Mouse (Mus musculus): ENCODE data around the gene Pitpna. TPM values are rescaled to one million over a fixed set of nuclear protein-coding genes. Genes with fewer than 3 reads are reported as not detected.

Gene Pitpna
- polyA plus RNA-seq, 1 experiment from 2014 or later: 98.3 TPM

DNA sequence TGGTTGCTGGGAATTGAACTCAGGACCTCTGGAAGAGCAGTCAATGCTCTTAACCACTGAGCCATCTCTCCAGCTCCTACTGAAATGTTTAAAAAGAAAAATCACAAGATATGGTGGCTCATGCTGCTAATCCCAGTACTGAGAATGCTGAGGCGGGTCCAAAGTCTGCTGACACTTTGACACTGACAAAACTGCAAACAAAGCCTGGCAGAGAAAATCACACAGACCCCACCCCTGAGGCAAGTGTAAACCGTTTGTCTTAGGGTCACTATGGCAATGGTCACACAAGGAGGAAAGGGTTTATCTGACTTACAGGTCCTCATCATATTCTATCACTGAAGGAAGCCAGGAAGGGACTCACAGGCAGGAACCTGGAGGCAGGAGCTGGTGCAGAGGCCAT is 27.7 kb downstream of the Pitpna start:
- no peak for ATAC-seq
- Histone ChIP-seq H3K27ac (ENCODE audit: low read length) (no peak overlapping the region), H3K4me2 (ENCODE audit: low read length) (no peak overlapping the region), H3K9ac (ENCODE audit: low read depth, low read length) (no peak overlapping the region), H3K36me3 (ENCODE audit: control insufficient read depth, insufficient read depth, low read length) (peaks cover 38% of the 10 kb centered on the region), H3K27me3 (ENCODE audit: control insufficient read depth, insufficient read depth, low read depth, low read length) (no peaks in the 10 kb centered on the region), H3K4me3 (ENCODE audit: low read depth, low read length) (no peak overlapping the region), H3K4me1 (ENCODE audit: control insufficient read depth, insufficient read depth, low read length) (no peaks in the 10 kb centered on the region), H3K9me3 (replicated peaks; ENCODE audit: control insufficient read depth, low read length, poor library complexity, severe bottlenecking) (no peaks in the 10 kb centered on the region)
- WGBS: 95% methylated on average over 2 of the region's 2 CpGs

DNA sequence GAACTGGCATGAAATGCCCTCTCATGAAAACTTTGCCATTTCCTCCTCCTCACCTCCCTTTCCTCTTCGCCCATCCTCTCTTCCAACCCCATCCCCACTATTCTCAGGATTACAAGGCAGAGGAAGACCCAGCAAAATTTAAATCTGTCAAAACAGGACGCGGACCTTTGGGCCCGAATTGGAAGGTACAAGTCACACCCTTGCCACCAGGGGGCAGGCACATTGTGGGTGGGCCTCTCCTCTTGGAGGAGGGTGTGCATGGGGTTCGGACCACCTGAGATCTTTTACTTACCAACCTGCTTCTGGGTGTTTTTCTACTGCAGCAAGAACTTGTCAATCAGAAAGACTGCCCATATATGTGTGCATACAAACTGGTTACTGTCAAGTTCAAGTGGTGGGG is 31.2 kb downstream of the Pitpna start:
- Histone ChIP-seq H3K36me3 (ENCODE audit: control insufficient read depth, insufficient read depth, low read length) (peaks cover 28% of the 10 kb centered on the region), H3K4me2 (ENCODE audit: low read length) (no peak overlapping the region), H3K27ac (ENCODE audit: low read length) (no peak overlapping the region), H3K27me3 (ENCODE audit: control insufficient read depth, insufficient read depth, low read depth, low read length) (no peaks in the 10 kb centered on the region), H3K9ac (ENCODE audit: low read depth, low read length) (no peak overlapping the region), H3K4me3 (ENCODE audit: low read depth, low read length) (no peak overlapping the region), H3K4me1 (ENCODE audit: control insufficient read depth, insufficient read depth, low read length) (no peaks in the 10 kb centered on the region), H3K9me3 (replicated peaks; ENCODE audit: control insufficient read depth, low read length, poor library complexity, severe bottlenecking) (no peaks in the 10 kb centered on the region)
- 78% methylated on average over 5 of the region's 5 CpGs for WGBS
- ATAC-seq: no peak

DNA sequence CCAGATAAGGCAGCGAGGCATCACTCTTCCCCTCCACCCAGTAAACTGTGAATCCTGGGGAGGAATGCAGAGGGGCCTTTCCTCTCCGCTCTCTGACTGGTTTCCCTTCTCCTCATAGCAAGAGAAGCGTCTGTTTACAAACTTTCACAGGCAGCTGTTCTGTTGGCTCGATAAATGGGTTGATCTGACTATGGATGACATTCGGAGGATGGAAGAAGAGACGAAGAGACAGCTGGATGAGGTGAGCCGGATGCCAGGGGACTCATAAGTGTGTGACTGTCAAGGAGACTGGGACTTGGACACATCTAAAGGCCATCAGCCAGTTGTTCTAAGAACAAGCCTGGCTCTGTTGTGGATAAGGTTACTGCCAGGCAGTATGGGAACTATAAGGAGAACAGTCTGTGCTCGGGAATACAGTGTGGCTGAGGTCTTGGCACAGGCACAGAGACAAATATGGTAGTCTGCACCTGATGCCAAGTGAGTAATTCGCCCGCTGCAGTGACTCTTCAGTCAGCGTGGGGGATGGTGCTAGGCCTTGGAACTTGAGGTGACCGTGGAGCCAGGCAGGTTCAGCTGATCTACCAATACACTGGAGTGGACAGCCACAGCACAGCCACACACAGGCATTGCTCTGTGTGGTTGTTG is 32.4 kb downstream of the Pitpna start:
- Histone ChIP-seq H3K36me3 (ENCODE audit: control insufficient read depth, insufficient read depth, low read length) (peaks cover 29% of the 10 kb centered on the region), H3K27me3 (ENCODE audit: control insufficient read depth, insufficient read depth, low read depth, low read length) (no peaks in the 10 kb centered on the region), H3K9me3 (replicated peaks; ENCODE audit: control insufficient read depth, low read length, poor library complexity, severe bottlenecking) (no peaks in the 10 kb centered on the region), H3K4me2 (ENCODE audit: low read length) (no peak overlapping the region), H3K27ac (ENCODE audit: low read length) (no peak overlapping the region), H3K9ac (ENCODE audit: low read depth, low read length) (no peak overlapping the region), H3K4me3 (ENCODE audit: low read depth, low read length) (no peak overlapping the region), H3K4me1 (ENCODE audit: control insufficient read depth, insufficient read depth, low read length) (no peaks in the 10 kb centered on the region)
- WGBS: 92% methylated on average over 12 of the region's 12 CpGs
- ATAC-seq: no peak

DNA sequence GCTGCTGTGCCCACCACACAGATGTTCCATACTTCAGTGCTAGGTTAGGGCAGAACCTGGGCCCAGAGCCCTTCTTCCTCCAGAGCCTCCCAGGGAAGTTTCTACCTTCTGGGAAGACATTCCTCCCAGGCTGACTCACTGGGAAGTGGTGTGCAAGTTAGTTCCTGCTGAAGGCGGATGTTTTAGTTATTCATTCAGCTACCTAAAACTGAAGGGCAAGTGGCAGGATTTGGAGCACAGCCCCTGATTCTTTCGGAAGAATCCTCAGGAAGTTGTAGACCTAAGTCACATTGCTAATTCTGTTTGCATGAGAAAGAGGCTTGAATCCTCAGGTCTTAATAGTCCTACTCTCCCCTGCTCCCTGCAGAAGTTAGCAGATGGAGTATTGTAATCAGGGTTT is 33.5 kb downstream of the Pitpna start:
- no peaks in the 10 kb centered on the region for H3K27me3 ChIP-seq (ENCODE audit: control insufficient read depth, insufficient read depth, low read depth, low read length)
- no peak overlapping the region for H3K9ac ChIP-seq (ENCODE audit: low read depth, low read length)
- no peak overlapping the region for H3K4me3 ChIP-seq (ENCODE audit: low read depth, low read length)
- no peak overlapping the region for H3K4me2 ChIP-seq (ENCODE audit: low read length)
- H3K27ac ChIP-seq (ENCODE audit: low read length): no peak overlapping the region
- no peaks in the 10 kb centered on the region for H3K4me1 ChIP-seq (ENCODE audit: control insufficient read depth, insufficient read depth, low read length)
- no peak for ATAC-seq
- peaks cover 38% of the 10 kb centered on the region for H3K36me3 ChIP-seq (ENCODE audit: control insufficient read depth, insufficient read depth, low read length)
- no peaks in the 10 kb centered on the region for H3K9me3 ChIP-seq (replicated peaks; ENCODE audit: control insufficient read depth, low read length, poor library complexity, severe bottlenecking)
- WGBS: 83% methylated on average over 2 of the region's 2 CpGs

DNA sequence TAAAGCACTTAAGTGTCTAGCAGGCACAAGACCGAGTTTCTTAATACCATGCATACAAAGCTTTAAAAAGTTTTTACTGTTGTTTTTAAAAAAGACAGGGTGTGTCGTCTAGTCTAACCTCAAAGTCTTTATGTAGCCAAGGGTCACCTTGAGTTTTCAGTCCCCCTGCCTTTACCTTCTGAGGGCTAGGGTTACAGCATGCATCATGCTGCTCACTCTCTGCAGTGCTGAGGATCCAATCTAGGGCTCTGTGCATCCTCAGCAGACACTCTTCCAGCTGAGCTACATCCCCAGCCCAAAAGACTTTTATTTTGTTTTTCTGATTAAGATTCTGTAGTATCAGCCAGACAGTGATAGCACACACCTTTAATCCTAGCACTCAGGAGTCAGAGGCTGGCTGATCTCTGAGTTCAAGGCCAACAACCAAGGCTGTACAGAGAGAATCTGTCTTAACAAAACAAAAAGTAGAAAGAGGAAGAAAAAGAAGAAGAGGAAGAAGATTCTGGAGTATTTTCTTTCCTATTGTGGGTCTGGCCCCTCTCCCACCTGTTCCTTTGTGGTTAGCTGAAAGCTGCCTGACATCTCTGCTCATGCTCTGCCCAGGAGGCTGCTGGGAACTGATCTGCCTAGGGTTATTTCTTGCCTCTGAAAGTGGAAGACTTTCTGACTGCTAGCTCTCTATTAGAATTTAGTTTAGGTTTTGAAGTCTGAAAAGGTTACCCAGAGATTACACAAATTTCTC is 34.9 kb downstream of the Pitpna start:
- Histone ChIP-seq H3K4me3 (ENCODE audit: low read depth, low read length) (no peak overlapping the region), H3K27me3 (ENCODE audit: control insufficient read depth, insufficient read depth, low read depth, low read length) (no peaks in the 10 kb centered on the region), H3K4me2 (ENCODE audit: low read length) (no peak overlapping the region), H3K36me3 (ENCODE audit: control insufficient read depth, insufficient read depth, low read length) (peaks cover 41% of the 10 kb centered on the region), H3K27ac (ENCODE audit: low read length) (no peak overlapping the region), H3K9me3 (replicated peaks; ENCODE audit: control insufficient read depth, low read length, poor library complexity, severe bottlenecking) (no peaks in the 10 kb centered on the region), H3K9ac (ENCODE audit: low read depth, low read length) (no peak overlapping the region), H3K4me1 (ENCODE audit: control insufficient read depth, insufficient read depth, low read length) (no peaks in the 10 kb centered on the region)
- WGBS: 90% methylated on average over 2 of the region's 2 CpGs
- ATAC-seq: no peak

DNA sequence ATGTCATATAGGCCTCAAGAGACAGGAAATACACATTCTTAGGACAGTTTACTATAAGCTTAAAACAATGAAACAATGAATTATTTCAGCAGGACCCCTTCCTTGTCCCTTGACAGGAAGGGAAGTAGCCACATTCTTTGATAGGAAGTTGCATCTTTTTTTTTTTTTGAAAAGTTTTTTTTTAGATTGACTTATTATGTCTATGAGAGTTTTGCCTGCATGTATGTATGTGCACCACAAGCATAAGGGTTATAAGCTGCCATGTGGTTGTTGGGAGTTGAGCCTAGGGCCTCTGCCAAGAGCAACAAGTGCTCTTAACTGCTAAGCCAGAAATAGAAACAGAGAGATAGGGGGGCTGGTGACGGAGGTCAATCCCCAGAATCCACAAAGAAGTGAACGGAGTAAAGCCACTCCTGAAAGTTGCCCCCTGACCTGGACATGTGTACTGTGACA is 36.2 kb downstream of the Pitpna start:
- peak overlapping the region; percentile 20; the same call in 1 of the 2 replicates for H3K27ac ChIP-seq (ENCODE audit: low read length)
- ATAC-seq: no peak
- peaks cover 36% of the 10 kb centered on the region for H3K36me3 ChIP-seq (ENCODE audit: control insufficient read depth, insufficient read depth, low read length)
- H3K4me3 ChIP-seq (ENCODE audit: low read depth, low read length): no peak overlapping the region
- 71% methylated on average over 2 of the region's 2 CpGs for WGBS
- no peak overlapping the region for H3K9ac ChIP-seq (ENCODE audit: low read depth, low read length)
- H3K27me3 ChIP-seq (ENCODE audit: control insufficient read depth, insufficient read depth, low read depth, low read length): no peaks in the 10 kb centered on the region
- H3K4me1 ChIP-seq (ENCODE audit: control insufficient read depth, insufficient read depth, low read length): no peaks in the 10 kb centered on the region
- H3K9me3 ChIP-seq (replicated peaks; ENCODE audit: control insufficient read depth, low read length, poor library complexity, severe bottlenecking): no peaks in the 10 kb centered on the region
- H3K4me2 ChIP-seq (ENCODE audit: low read length): no peak overlapping the region

DNA sequence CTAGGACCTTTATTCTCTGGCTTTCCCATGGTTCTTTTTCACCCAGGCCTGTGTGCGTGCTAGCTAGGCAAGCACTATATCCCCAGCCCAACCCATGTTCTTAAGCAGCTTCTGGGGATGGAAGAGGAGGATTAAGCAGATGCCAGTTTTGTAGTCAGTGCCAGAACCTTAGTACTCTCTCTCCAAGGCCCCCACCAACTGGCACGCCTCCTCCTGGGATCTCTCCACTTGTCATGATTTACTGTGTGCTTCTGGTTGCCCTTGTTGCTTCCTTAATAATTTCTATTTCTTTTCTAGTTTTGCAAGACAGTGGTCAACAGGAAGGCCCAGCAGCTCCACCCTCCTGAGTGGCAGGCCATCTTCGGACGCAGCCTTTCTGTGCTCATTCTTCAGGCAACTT is 37.9 kb downstream of the Pitpna start:
- H3K9ac ChIP-seq (ENCODE audit: low read depth, low read length): no peak overlapping the region
- WGBS: 89% methylated on average over 4 of the region's 4 CpGs
- H3K27ac ChIP-seq (ENCODE audit: low read length): no peak overlapping the region
- no peak overlapping the region for H3K4me2 ChIP-seq (ENCODE audit: low read length)
- no peaks in the 10 kb centered on the region for H3K27me3 ChIP-seq (ENCODE audit: control insufficient read depth, insufficient read depth, low read depth, low read length)
- ATAC-seq: no peak
- no peaks in the 10 kb centered on the region for H3K9me3 ChIP-seq (replicated peaks; ENCODE audit: control insufficient read depth, low read length, poor library complexity, severe bottlenecking)
- peaks cover 21% of the 10 kb centered on the region for H3K36me3 ChIP-seq (ENCODE audit: control insufficient read depth, insufficient read depth, low read length)
- peaks cover 8% of the 10 kb centered on the region for H3K4me1 ChIP-seq (ENCODE audit: control insufficient read depth, insufficient read depth, low read length)
- H3K4me3 ChIP-seq (ENCODE audit: low read depth, low read length): no peak overlapping the region

DNA sequence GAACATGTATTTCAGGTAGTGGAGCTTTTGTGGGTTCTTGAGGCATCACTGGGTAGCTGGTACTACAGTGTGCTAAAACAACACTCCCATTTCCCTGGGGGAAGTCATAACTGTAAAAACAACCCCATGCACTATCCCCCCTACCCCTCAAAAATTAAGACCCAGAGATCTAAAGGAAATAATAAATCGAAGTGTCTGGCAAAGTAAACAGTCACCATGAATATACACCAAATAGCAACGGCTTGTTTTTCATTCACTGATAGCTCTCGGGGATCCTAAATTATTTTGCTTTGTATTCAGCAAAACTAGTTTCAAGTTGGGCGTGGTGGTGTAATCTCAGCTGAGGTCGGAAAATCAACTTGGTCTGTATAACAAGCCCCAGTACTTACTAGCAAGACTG is 42.2 kb downstream of the Pitpna start:
- no peak for ATAC-seq
- peak overlapping the region; percentile 92 for H3K4me2 ChIP-seq (ENCODE audit: low read length)
- 16% methylated on average over 5 of the region's 5 CpGs for WGBS
- H3K9me3 ChIP-seq (replicated peaks; ENCODE audit: control insufficient read depth, low read length, poor library complexity, severe bottlenecking): no peaks in the 10 kb centered on the region
- no peaks in the 10 kb centered on the region for H3K27me3 ChIP-seq (ENCODE audit: control insufficient read depth, insufficient read depth, low read depth, low read length)
- peak overlapping the region; percentile 58 for H3K9ac ChIP-seq (ENCODE audit: low read depth, low read length)
- peak overlapping the region; percentile 75; the same call in 1 of the 2 replicates for H3K27ac ChIP-seq (ENCODE audit: low read length)
- H3K4me1 ChIP-seq (ENCODE audit: control insufficient read depth, insufficient read depth, low read length): peaks cover 21% of the 10 kb centered on the region
- peaks cover 21% of the 10 kb centered on the region for H3K36me3 ChIP-seq (ENCODE audit: control insufficient read depth, insufficient read depth, low read length)
- H3K4me3 ChIP-seq (ENCODE audit: low read depth, low read length): peak overlapping the region; percentile 79

DNA sequence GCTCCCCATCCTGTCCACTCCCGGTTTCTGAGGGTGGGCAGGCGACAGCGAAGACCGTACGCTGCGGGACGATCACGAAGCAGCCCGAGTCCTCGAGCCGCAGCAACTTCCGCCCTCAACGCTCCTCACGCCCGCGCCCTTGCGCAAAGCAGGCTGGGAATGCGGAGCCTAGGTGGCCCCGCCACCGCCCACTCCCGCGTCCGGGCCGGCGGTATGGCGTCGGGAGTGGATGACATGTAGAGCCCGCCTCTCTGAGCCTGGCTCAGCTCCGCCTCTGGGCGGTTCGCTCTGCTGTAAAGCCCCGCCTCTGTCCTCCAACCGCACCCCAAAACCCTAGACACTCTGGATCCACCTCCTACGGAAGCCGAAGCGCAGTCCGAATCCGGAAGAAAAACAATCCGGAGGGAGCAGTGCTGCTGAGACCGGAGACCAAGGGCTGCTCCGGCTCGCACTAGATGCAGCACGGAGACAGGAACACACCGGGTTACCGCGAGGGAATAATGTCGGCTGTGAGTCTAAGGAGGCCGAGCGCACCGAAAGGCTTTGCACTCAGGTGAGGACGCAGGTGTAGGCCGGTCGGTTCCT is 42.8 kb downstream of the Pitpna start, which contains the start of gene Inpp5k:
TSS of gene Inpp5k (plus strand) at position 344 of the 585 bp plus-strand sequence.
- Histone ChIP-seq H3K4me1 (ENCODE audit: control insufficient read depth, insufficient read depth, low read length) (peaks cover 21% of the 10 kb centered on the region), H3K27me3 (ENCODE audit: control insufficient read depth, insufficient read depth, low read depth, low read length) (no peaks in the 10 kb centered on the region), H3K4me2 (ENCODE audit: low read length) (peak within 1 kb of the TSS; percentile 92), H3K36me3 (ENCODE audit: control insufficient read depth, insufficient read depth, low read length) (peaks cover 15% of the 10 kb centered on the region), H3K9me3 (replicated peaks; ENCODE audit: control insufficient read depth, low read length, poor library complexity, severe bottlenecking) (no peaks in the 10 kb centered on the region), H3K27ac (ENCODE audit: low read length) (peak within 1 kb of the TSS; percentile 81), H3K4me3 (ENCODE audit: low read depth, low read length) (peak within 1 kb of the TSS; percentile 79), H3K9ac (ENCODE audit: low read depth, low read length) (peak within 1 kb of the TSS; percentile 69)
- under 1% methylated on average over 53 of the region's 53 CpGs for WGBS
- ATAC-seq: peak; percentile 99

All from midbrain, embryonic 16.5 days (tissue).